In genomic region chr3:78358377-78358776, GRCm38 (mm10) we compare ENCODE assay signal across 8 mouse cellular contexts.
A peak's percentile ranks its signal among the peaks of the same experiment; 100 is the strongest.
DNase-seq lines count a peak whose midpoint lies in the region; ATAC-seq and TF ChIP-seq lines count a peak whose summit lies in the region.

No protein-coding gene starts in this region.

- H3K4me2 ChIP-seq in limb, embryonic 14.5 days (replicated peaks; ENCODE audit: low read depth, low read length, severe bottlenecking) = no peak overlapping the region

- no peaks in the 10 kb centered on the region for H3K36me3 ChIP-seq in hindbrain, embryonic 10.5 days
- H3K36me3 ChIP-seq in limb, embryonic 14.5 days (ENCODE audit: control insufficient read depth, insufficient read depth, low read length) = no peaks in the 10 kb centered on the region

- no peaks in the 10 kb centered on the region for H3K9me3 ChIP-seq in hindbrain, embryonic 10.5 days
- no peaks in the 10 kb centered on the region for H3K9me3 ChIP-seq in limb, embryonic 14.5 days (ENCODE audit: control insufficient read depth, low read length)

- no peak overlapping the region for H3K9ac ChIP-seq in limb, embryonic 14.5 days (ENCODE audit: low read depth, low read length, severe bottlenecking)

- no peaks in the 10 kb centered on the region for H3K27me3 ChIP-seq in hindbrain, embryonic 10.5 days (ENCODE audit: insufficient read depth, poor library complexity, severe bottlenecking)
- H3K27me3 ChIP-seq in limb, embryonic 14.5 days (ENCODE audit: control insufficient read depth, insufficient read depth, low read length) = no peaks in the 10 kb centered on the region

- no peak for TF ChIP-seq POLR2A in limb, embryonic 14.5 days (IDR thresholded peaks at IDR 0.05; ENCODE audit: borderline replicate concordance, extremely low read depth, insufficient read depth, insufficient read length)

- no peak for ATAC-seq in limb, embryonic 14.5 days (ENCODE audit: low FRiP score, low read depth)
- ATAC-seq in granulocyte monocyte progenitor cell, adult 5-6 weeks (replicated peaks; ENCODE audit: poor library complexity, severe bottlenecking) = no peak

- H3K27ac ChIP-seq in hindbrain, embryonic 10.5 days = no peak overlapping the region
- no peak overlapping the region for H3K27ac ChIP-seq in limb, embryonic 14.5 days (replicated peaks; ENCODE audit: low read depth, low read length)

- peak; percentile 23 for DNase-seq in adrenal gland, postnatal 10 days
- DNase-seq in adrenal gland, postnatal 14 days = no peak
- DNase-seq in testis, postnatal 10 days (ENCODE audit: low spot score) = peak; percentile 39
- no peak for DNase-seq in testis, postnatal 14 days (ENCODE audit: low spot score)
- peak; percentile 23 for DNase-seq in hindbrain, embryonic 10.5 days (ENCODE audit: low spot score)
- DNase-seq in limb, embryonic 14.5 days (ENCODE audit: low spot score) = peak; percentile 82
- DNase-seq in B cell, adult 2 months = no peak

- 51% methylated on average over 1 of the region's 1 CpGs for WGBS in hindbrain, embryonic 10.5 days
- WGBS in limb, embryonic 14.5 days = 49% methylated on average over 1 of the region's 1 CpGs

- H3K4me1 ChIP-seq in hindbrain, embryonic 10.5 days (replicated peaks) = no peaks in the 10 kb centered on the region
- no peaks in the 10 kb centered on the region for H3K4me1 ChIP-seq in limb, embryonic 14.5 days (ENCODE audit: control insufficient read depth, insufficient read depth, low read length)

- no peak overlapping the region for H3K4me3 ChIP-seq in hindbrain, embryonic 10.5 days
- no peak overlapping the region for H3K4me3 ChIP-seq in limb, embryonic 14.5 days (replicated peaks; ENCODE audit: low read length)

Comparison
In these comparisons a context has a peak if more than half of its experiments do, and no peak if none do; other contexts are left out.
1. DNase-seq: peak in adrenal gland, postnatal 10 days (single experiment), testis, postnatal 10 days (single experiment), hindbrain, embryonic 10.5 days (single experiment) and limb, embryonic 14.5 days (single experiment); none in adrenal gland, postnatal 14 days (single experiment), testis, postnatal 14 days (single experiment) and B cell, adult 2 months (0 of 2).